Mouse (Mus musculus): Measurements from ENCODE around the gene Tmem62. TPM values are rescaled to one million over a fixed set of nuclear protein-coding genes. Genes with fewer than 3 reads are reported as not detected.
"Not testable (repeated sequence)": the region's sequence is repeated elsewhere in the genome, so short reads cannot be mapped to it uniquely, and the experiment has no call there.

Gene Tmem62
- polyA plus RNA-seq, 1 experiment from 2014 or later, result 4.6 TPM

GRCm38 (mm10) chr2:121036733-121037341, 60.0 kb downstream of the Tmem62 start, which contains the start of gene Epb42:
TSS of gene Epb42 (minus strand) at chr2:121037072.
- Histone ChIP-seq H3K36me3 (ENCODE audit: poor library complexity, severe bottlenecking) (no peaks in the 10 kb centered on the region), H3K9me3 (replicated peaks) (no peaks in the 10 kb centered on the region), H3K4me3 (no peak within 1 kb of the TSS), H3K4me1 (no peaks in the 10 kb centered on the region), H3K4me2 (no peak within 1 kb of the TSS), H3K9ac (no peak within 1 kb of the TSS), H3K27ac (no peak within 1 kb of the TSS), H3K27me3 (no peaks in the 10 kb centered on the region)
- ATAC-seq, result no peak
- 78% methylated on average over 5 of the region's 5 CpGs for WGBS

DNA sequence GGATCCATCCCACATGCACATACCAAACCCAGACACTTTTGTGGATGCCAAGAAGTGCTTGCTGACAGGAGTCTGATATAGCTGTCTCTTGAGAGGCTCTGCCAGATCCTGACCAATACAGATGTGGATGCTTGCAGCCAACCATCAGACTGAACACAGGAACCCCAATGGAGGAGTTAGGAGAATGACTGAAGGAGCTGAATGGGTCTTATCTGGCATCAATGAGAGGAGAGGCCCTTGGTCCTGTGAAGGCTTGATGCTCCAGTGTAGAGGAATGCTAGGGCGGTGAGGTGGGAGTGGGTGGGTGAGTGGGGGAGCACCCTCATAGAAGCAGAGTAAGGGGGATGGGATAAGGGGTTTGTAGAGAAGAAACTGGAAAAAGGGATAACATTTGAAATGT, 62.0 kb downstream of the Tmem62 start:
- H3K4me3 ChIP-seq; H3K36me3 ChIP-seq (ENCODE audit: poor library complexity, severe bottlenecking); H3K9me3 ChIP-seq (replicated peaks); H3K27me3 ChIP-seq; ATAC-seq; H3K4me2 ChIP-seq; H3K4me1 ChIP-seq; H3K9ac ChIP-seq; H3K27ac ChIP-seq: not testable (repeated sequence)
- WGBS, result 94% methylated on average over 1 of the region's 1 CpGs

DNA sequence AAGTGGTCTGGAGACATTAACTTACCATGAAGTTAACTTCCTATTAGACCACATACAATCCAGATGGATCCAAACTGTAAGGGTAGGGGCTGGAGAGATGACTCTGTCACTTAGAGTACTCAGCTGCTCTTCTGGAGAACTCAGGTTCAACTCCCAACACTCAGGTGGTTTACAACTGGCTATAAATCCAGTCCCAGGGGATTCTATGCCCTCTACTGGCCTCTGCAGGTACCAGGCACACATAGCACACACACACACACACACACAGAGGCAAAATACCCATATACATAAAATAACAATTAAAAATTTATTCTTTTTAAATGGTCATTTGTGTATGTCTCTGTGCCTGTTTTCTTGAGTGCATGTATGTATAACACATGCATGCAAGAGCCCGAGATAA, 62.6 kb downstream of the Tmem62 start:
- no peak overlapping the region for H3K4me2 ChIP-seq
- no peak overlapping the region for H3K4me3 ChIP-seq
- H3K9ac ChIP-seq, result no peak overlapping the region
- WGBS, result 89% methylated on average over 1 of the region's 1 CpGs
- no peak overlapping the region for H3K27ac ChIP-seq
- H3K36me3 ChIP-seq (ENCODE audit: poor library complexity, severe bottlenecking), result no peaks in the 10 kb centered on the region
- no peaks in the 10 kb centered on the region for H3K9me3 ChIP-seq (replicated peaks)
- ATAC-seq, result no peak
- no peaks in the 10 kb centered on the region for H3K27me3 ChIP-seq
- H3K4me1 ChIP-seq, result no peaks in the 10 kb centered on the region

- no peak for ATAC-seq
- Histone ChIP-seq H3K36me3 (ENCODE audit: poor library complexity, severe bottlenecking) (no peaks in the 10 kb centered on the region), H3K9ac (no peak overlapping the region), H3K27me3 (no peaks in the 10 kb centered on the region), H3K27ac (no peak overlapping the region), H3K4me2 (no peak overlapping the region), H3K4me3 (no peak overlapping the region), H3K4me1 (no peaks in the 10 kb centered on the region), H3K9me3 (replicated peaks) (no peaks in the 10 kb centered on the region)
- WGBS, result 59% methylated on average over 5 of the region's 5 CpGs
Observed at GRCm38 (mm10) chr2:121041098-121041497, 64.3 kb downstream of the Tmem62 start.

DNA sequence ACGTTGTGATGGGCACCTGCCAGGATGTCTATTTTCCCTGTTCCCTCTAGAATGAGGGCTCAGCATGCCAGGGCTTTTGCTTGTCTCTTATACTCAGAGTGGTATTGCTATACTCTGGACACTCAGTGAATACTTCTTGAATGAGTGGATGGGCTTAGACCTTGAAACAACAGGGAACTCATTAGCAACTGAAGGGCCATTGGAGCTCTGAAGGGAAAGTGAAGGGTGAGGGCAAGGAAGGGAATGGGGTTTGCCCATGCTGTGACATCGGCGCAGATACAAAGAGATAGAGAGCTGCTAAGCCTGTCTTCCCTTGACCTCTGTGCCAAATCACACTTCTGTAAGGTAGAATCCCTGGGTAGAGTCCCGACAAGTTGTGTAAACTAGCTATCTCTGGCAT, 68.8 kb downstream of the Tmem62 start:
- Histone ChIP-seq H3K4me2 (no peak overlapping the region), H3K9ac (no peak overlapping the region), H3K9me3 (replicated peaks) (no peaks in the 10 kb centered on the region), H3K27me3 (no peaks in the 10 kb centered on the region), H3K4me1 (no peaks in the 10 kb centered on the region), H3K36me3 (ENCODE audit: poor library complexity, severe bottlenecking) (no peaks in the 10 kb centered on the region), H3K4me3 (no peak overlapping the region), H3K27ac (no peak overlapping the region)
- no peak for ATAC-seq
- 74% methylated on average over 4 of the region's 4 CpGs for WGBS

GRCm38 (mm10) chr2:121052176-121052575, 75.4 kb downstream of the Tmem62 start:
- no peak for ATAC-seq
- H3K9ac ChIP-seq, result no peak overlapping the region
- H3K27me3 ChIP-seq, result no peaks in the 10 kb centered on the region
- H3K4me3 ChIP-seq, result no peak overlapping the region
- H3K9me3 ChIP-seq (replicated peaks), result no peaks in the 10 kb centered on the region
- no peaks in the 10 kb centered on the region for H3K4me1 ChIP-seq
- H3K36me3 ChIP-seq (ENCODE audit: poor library complexity, severe bottlenecking), result no peaks in the 10 kb centered on the region
- no peak overlapping the region for H3K4me2 ChIP-seq
- H3K27ac ChIP-seq, result no peak overlapping the region
- WGBS, result 90% methylated on average over 5 of the region's 5 CpGs

- Histone ChIP-seq H3K27ac (no peak overlapping the region), H3K4me1 (no peaks in the 10 kb centered on the region), H3K4me3 (no peak overlapping the region), H3K27me3 (no peaks in the 10 kb centered on the region), H3K36me3 (ENCODE audit: poor library complexity, severe bottlenecking) (no peaks in the 10 kb centered on the region), H3K4me2 (no peak overlapping the region), H3K9ac (no peak overlapping the region), H3K9me3 (replicated peaks) (no peaks in the 10 kb centered on the region)
- 79% methylated on average over 2 of the region's 2 CpGs for WGBS
- ATAC-seq, result no peak
Observed at GRCm38 (mm10) chr2:121054060-121054459, 77.2 kb downstream of the Tmem62 start.

- Histone ChIP-seq H3K4me1 (no peaks in the 10 kb centered on the region), H3K4me3 (no peak overlapping the region), H3K27me3 (no peaks in the 10 kb centered on the region), H3K4me2 (no peak overlapping the region), H3K27ac (no peak overlapping the region), H3K36me3 (ENCODE audit: poor library complexity, severe bottlenecking) (no peaks in the 10 kb centered on the region), H3K9me3 (replicated peaks) (no peaks in the 10 kb centered on the region), H3K9ac (no peak overlapping the region)
- ATAC-seq, result no peak
- 82% methylated on average over 6 of the region's 6 CpGs for WGBS
Observed at GRCm38 (mm10) chr2:121055915-121056314, 79.1 kb downstream of the Tmem62 start.

Small RNAs within 50 kb of the gene (microRNA-seq; reads per million reads assigned to microRNA genes)
- not detected for gene Gm44325

Other genes starting within 250 kb of the Tmem62 start
- gene Cdan1, start 126.9 kb upstream of the Tmem62 start, polyA plus RNA-seq (2015; fragmentation: Nextera tagmentation; extraction: Ambion mirVana), result 6.0 and 6.1 TPM in 2 replicates
- 9.3 and 9.8 TPM in 2 replicates for gene Ttbk2, start 126.4 kb upstream of the Tmem62 start, polyA plus RNA-seq (2015; fragmentation: Nextera tagmentation; extraction: Ambion mirVana)
- gene Ubr1, start 6.3 kb upstream of the Tmem62 start, polyA plus RNA-seq (2015; fragmentation: Nextera tagmentation; extraction: Ambion mirVana), result 32.1 and 34.9 TPM in 2 replicates
- gene Ccndbp1, start 31.4 kb downstream of the Tmem62 start, polyA plus RNA-seq (2015; fragmentation: Nextera tagmentation; extraction: Ambion mirVana), result 61.6 TPM in 2 replicates
- 0.59 and 0.67 TPM in 2 replicates for gene Epb42, start 60.1 kb downstream of the Tmem62 start, polyA plus RNA-seq (2015; fragmentation: Nextera tagmentation; extraction: Ambion mirVana)
- 0.10 TPM in 1 of 2 replicates, not detected in the other for gene Tgm5, start 108.8 kb downstream of the Tmem62 start, polyA plus RNA-seq (2015; fragmentation: Nextera tagmentation; extraction: Ambion mirVana)
- gene Tgm7, start 132.8 kb downstream of the Tmem62 start, polyA plus RNA-seq (2015; fragmentation: Nextera tagmentation; extraction: Ambion mirVana), result not detected in 2 replicates
- gene Adal, start 163.4 kb downstream of the Tmem62 start, polyA plus RNA-seq (2015; fragmentation: Nextera tagmentation; extraction: Ambion mirVana), result 28.7 and 29.9 TPM in 2 replicates
- gene Lcmt2, start 163.6 kb downstream of the Tmem62 start, polyA plus RNA-seq (2015; fragmentation: Nextera tagmentation; extraction: Ambion mirVana), result 25.1 and 26.6 TPM in 2 replicates
- gene Tubgcp4, start 193.6 kb downstream of the Tmem62 start, polyA plus RNA-seq (2015; fragmentation: Nextera tagmentation; extraction: Ambion mirVana), result 68.8 and 70.4 TPM in 2 replicates
- 11.9 and 12.1 TPM in 2 replicates for gene Zscan29, start 194.1 kb downstream of the Tmem62 start, polyA plus RNA-seq (2015; fragmentation: Nextera tagmentation; extraction: Ambion mirVana)

All from forebrain, embryonic 13.5 days (tissue).